Mouse (Mus musculus): ENCODE measurements around the gene Unc5cl. TPM values are rescaled to one million over a fixed set of nuclear protein-coding genes. Genes with fewer than 3 reads are reported as not detected.

The Unc5cl gene
- total RNA-seq, 2 experiments from 2014 or later, result not detected

GRCm38 (mm10) chr17:48427852-48428530 lies 26.7 kb upstream of the Unc5cl start:
- intact Hi-C loops (cut with DNase I; ENCODE audit: low total_unique reads), result no loop called here
- DNase-seq, result no peak

GRCm38 (mm10) chr17:48430394-48430793 lies 24.3 kb upstream of the Unc5cl start:
- DNase-seq, result no peak
- intact Hi-C loops (cut with DNase I; ENCODE audit: low total_unique reads), result no loop called here

GRCm38 (mm10) chr17:48431054-48431453 lies 23.6 kb upstream of the Unc5cl start:
- intact Hi-C loops (cut with DNase I; ENCODE audit: low total_unique reads), result no loop called here
- DNase-seq, result no peak

- intact Hi-C loops (cut with DNase I; ENCODE audit: low total_unique reads), result no loop called here
- peak; percentile 73 for DNase-seq
Measured at GRCm38 (mm10) chr17:48432158-48432980, 22.3 kb upstream of the Unc5cl start, which contains the start of gene Apobec2. TSS of gene Apobec2 (minus strand) at chr17:48432930.

GRCm38 (mm10) chr17:48433006-48433655 lies 21.6 kb upstream of the Unc5cl start:
- intact Hi-C loops (cut with DNase I; ENCODE audit: low total_unique reads), result no loop called here
- no peak for DNase-seq

GRCm38 (mm10) chr17:48433689-48434330 lies 20.9 kb upstream of the Unc5cl start:
- intact Hi-C loops (cut with DNase I; ENCODE audit: low total_unique reads), result no loop called here
- DNase-seq, result no peak

- DNase-seq, result no peak
- intact Hi-C loops (cut with DNase I; ENCODE audit: low total_unique reads), result no loop called here
Measured at GRCm38 (mm10) chr17:48434479-48434878, 20.2 kb upstream of the Unc5cl start.

GRCm38 (mm10) chr17:48436487-48436886 lies 18.2 kb upstream of the Unc5cl start:
- intact Hi-C loops (cut with DNase I; ENCODE audit: low total_unique reads), result no loop called here
- peak; percentile 43 for DNase-seq

- DNase-seq, result peak; percentile 68
- intact Hi-C loops (cut with DNase I; ENCODE audit: low total_unique reads), result no loop called here
Measured at GRCm38 (mm10) chr17:48437421-48437911, 17.2 kb upstream of the Unc5cl start.

GRCm38 (mm10) chr17:48442745-48443457 lies 11.8 kb upstream of the Unc5cl start:
- intact Hi-C loops (cut with DNase I; ENCODE audit: low total_unique reads), result no loop called here

GRCm38 (mm10) chr17:48443542-48444145 lies 11.1 kb upstream of the Unc5cl start:
- intact Hi-C loops (cut with DNase I; ENCODE audit: low total_unique reads), result no loop called here
- no peak for DNase-seq

More at GRCm38 (mm10) chr17:48442745-48443457, 11.8 kb upstream of the Unc5cl start:
- DNase-seq, result no peak

GRCm38 (mm10) chr17:48447675-48448074 lies 7.0 kb upstream of the Unc5cl start:
- intact Hi-C loops (cut with DNase I; ENCODE audit: low total_unique reads), result no loop called here
- DNase-seq, result no peak

- intact Hi-C loops (cut with DNase I; ENCODE audit: low total_unique reads), result no loop called here
- no peak for DNase-seq
Measured at GRCm38 (mm10) chr17:48450666-48451352, 3.9 kb upstream of the Unc5cl start.

- intact Hi-C loops (cut with DNase I; ENCODE audit: low total_unique reads), result no loop called here
- DNase-seq, result no peak
Measured at GRCm38 (mm10) chr17:48451353-48451675, 3.4 kb upstream of the Unc5cl start, which contains the start of gene Tspo2. TSS of gene Tspo2 (minus strand) at chr17:48451522.

- intact Hi-C loops (cut with DNase I; ENCODE audit: low total_unique reads), result no loop called here
- no peak for DNase-seq
Measured at GRCm38 (mm10) chr17:48451753-48452444, 2.8 kb upstream of the Unc5cl start.

- DNase-seq, result no peak
- intact Hi-C loops (cut with DNase I; ENCODE audit: low total_unique reads), result no loop called here
Measured at GRCm38 (mm10) chr17:48453489-48453888, 1.2 kb upstream of the Unc5cl start.

- DNase-seq, result no peak
- intact Hi-C loops (cut with DNase I; ENCODE audit: low total_unique reads), result no loop called here
Measured at GRCm38 (mm10) chr17:48454190-48454589, 511 bp upstream of the Unc5cl start.

- intact Hi-C loops (cut with DNase I; ENCODE audit: low total_unique reads), result no loop called here
- no peak for DNase-seq
Measured at GRCm38 (mm10) chr17:48455955-48456354, 1.3 kb downstream of the Unc5cl start.
